Mouse (Mus musculus): ENCODE data around the gene Cog4. TPM values are rescaled to one million over a fixed set of nuclear protein-coding genes. Genes with fewer than 3 reads are reported as not detected.
"Not testable (repeated sequence)": the region's sequence is repeated elsewhere in the genome, so short reads cannot be mapped to it uniquely, and the experiment has no call there.

The Cog4 gene
- total and polyA plus RNA-seq, 2 experiments: 27.8 to 73.9 TPM

DNA sequence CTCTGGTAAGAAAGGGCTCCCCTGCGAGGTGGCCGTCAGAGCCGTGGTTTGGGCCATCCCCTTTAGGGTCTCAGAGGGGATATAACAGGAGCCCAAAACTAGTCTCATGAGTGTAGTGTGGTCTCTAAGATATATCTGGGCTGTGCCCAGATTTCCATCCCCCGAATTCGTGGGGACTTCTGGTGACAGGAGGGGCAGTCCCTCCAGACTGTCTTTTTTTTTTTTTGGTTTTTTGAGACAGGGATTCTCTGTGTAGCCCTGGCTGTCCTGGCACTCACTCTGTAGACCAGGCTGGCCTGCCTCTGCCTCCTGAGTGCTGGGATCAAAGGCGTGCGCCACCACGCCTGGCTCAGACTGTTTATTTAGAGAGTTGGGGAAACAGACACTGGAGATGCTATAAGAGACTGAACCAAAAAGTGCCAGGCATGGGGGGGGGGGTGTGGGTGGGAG, 79.3 kb downstream of the Cog4 start:
- H3K27me3 ChIP-seq (ENCODE audit: control insufficient read depth, insufficient read depth, low read length): no peaks in the 10 kb centered on the region
- no peaks in the 10 kb centered on the region for H3K4me1 ChIP-seq (ENCODE audit: control insufficient read depth, insufficient read depth, low read length)
- no peak for TF ChIP-seq CTCF (IDR thresholded peaks at IDR 0.05; ENCODE audit: low read depth, low read length)
- TF ChIP-seq POLR2A (IDR thresholded peaks at IDR 0.05; ENCODE audit: extremely low read depth, insufficient read depth, low read length): no peak
- DNase-seq (ENCODE audit: extremely low read depth, low read depth, low spot score): no peak
- no peaks in the 10 kb centered on the region for H3K36me3 ChIP-seq (ENCODE audit: control insufficient read depth, insufficient read depth, low read length)
- no peak overlapping the region for H3K27ac ChIP-seq (replicated peaks; ENCODE audit: insufficient read depth, low read depth, low read length)
- no peak overlapping the region for H3K4me3 ChIP-seq (ENCODE audit: insufficient read depth, low read depth, low read length)
- WGBS: 86% methylated on average over 8 of the region's 8 CpGs
- H3K9ac ChIP-seq (ENCODE audit: low read depth, low read length): no peak overlapping the region
- no peaks in the 10 kb centered on the region for H3K79me2 ChIP-seq (ENCODE audit: control insufficient read depth, insufficient read depth, low read length)

DNA sequence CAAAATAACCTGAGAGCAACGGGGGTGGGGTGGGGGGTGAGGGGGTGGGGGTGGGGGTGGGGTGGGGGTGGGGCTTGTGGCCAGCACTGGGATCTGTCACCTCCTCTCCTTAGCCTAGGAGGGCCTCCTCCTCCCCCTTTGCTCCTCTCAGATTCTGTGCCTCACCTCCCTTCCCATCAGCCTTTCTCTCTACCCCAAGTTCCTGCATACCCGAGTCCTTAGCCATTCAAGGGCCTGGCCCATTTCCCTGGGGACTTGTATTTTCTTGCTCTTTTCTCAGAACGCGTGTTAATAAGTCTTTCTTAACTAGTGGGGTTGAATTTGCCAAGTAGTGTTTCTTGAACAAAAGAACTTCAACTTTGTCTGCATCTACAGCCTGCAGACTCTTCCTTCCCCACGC, 80.3 kb downstream of the Cog4 start:
- no peaks in the 10 kb centered on the region for H3K4me1 ChIP-seq (ENCODE audit: control insufficient read depth, insufficient read depth, low read length)
- WGBS: 78% methylated on average over 5 of the region's 5 CpGs
- TF ChIP-seq CTCF (IDR thresholded peaks at IDR 0.05; ENCODE audit: low read depth, low read length): no peak
- TF ChIP-seq POLR2A (IDR thresholded peaks at IDR 0.05; ENCODE audit: extremely low read depth, insufficient read depth, low read length): no peak
- no peak overlapping the region for H3K27ac ChIP-seq (replicated peaks; ENCODE audit: insufficient read depth, low read depth, low read length)
- no peak overlapping the region for H3K4me3 ChIP-seq (ENCODE audit: insufficient read depth, low read depth, low read length)
- H3K9ac ChIP-seq (ENCODE audit: low read depth, low read length): no peak overlapping the region
- no peaks in the 10 kb centered on the region for H3K36me3 ChIP-seq (ENCODE audit: control insufficient read depth, insufficient read depth, low read length)
- no peaks in the 10 kb centered on the region for H3K27me3 ChIP-seq (ENCODE audit: control insufficient read depth, insufficient read depth, low read length)
- H3K79me2 ChIP-seq (ENCODE audit: control insufficient read depth, insufficient read depth, low read length): no peaks in the 10 kb centered on the region
- no peak for DNase-seq (ENCODE audit: extremely low read depth, low read depth, low spot score)

DNA sequence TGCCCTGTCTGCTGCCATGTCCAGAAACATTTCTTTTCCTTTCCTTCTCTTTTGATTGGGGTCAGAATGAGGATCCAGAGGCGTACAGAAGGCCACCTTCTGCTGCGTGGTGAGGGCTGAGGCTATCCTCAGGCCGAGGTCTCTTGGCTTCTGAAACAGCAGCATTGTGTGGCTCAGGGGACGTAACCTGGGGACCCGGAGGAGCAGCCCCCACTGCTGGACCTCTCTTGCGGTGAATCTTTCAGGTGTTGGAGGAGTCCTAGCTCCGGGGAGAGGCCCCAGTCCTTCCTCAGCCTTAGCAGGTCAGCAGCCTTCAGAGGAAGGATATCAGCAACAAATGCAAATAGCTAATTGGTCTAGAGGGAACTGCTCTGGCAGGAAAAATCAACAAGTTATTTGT, 82.0 kb downstream of the Cog4 start:
- no peak for DNase-seq (ENCODE audit: extremely low read depth, low read depth, low spot score)
- H3K27ac ChIP-seq (replicated peaks; ENCODE audit: insufficient read depth, low read depth, low read length): no peak overlapping the region
- no peaks in the 10 kb centered on the region for H3K36me3 ChIP-seq (ENCODE audit: control insufficient read depth, insufficient read depth, low read length)
- no peak overlapping the region for H3K4me3 ChIP-seq (ENCODE audit: insufficient read depth, low read depth, low read length)
- no peaks in the 10 kb centered on the region for H3K4me1 ChIP-seq (ENCODE audit: control insufficient read depth, insufficient read depth, low read length)
- whole genome bisulfite sequencing: 91% methylated on average over 7 of the region's 7 CpGs
- H3K9ac ChIP-seq (ENCODE audit: low read depth, low read length): no peak overlapping the region
- H3K27me3 ChIP-seq (ENCODE audit: control insufficient read depth, insufficient read depth, low read length): no peaks in the 10 kb centered on the region
- no peaks in the 10 kb centered on the region for H3K79me2 ChIP-seq (ENCODE audit: control insufficient read depth, insufficient read depth, low read length)
- TF ChIP-seq POLR2A (IDR thresholded peaks at IDR 0.05; ENCODE audit: extremely low read depth, insufficient read depth, low read length) (no peak), CTCF (IDR thresholded peaks at IDR 0.05; ENCODE audit: low read depth, low read length) (no peak)

DNA sequence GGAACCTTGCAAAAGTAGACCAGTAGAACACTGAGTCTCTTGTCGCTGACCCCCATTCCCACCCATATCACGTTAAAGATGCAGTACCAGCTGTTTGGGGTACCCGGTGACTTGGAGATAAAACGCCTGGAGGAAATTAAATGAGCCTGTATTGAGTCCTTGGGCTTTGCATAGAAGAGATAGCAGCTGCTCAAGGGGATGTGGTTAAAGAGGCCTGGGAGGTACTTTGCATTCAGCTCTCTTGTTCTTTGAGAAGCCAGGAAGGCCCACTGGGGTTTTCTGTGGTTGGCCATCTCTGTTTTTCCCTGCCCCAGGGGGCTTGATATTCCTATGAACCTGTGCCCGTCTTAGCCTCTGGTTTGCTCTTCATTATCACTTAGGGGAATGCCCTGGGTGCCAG, 82.7 kb downstream of the Cog4 start:
- TF ChIP-seq CTCF (IDR thresholded peaks at IDR 0.05; ENCODE audit: low read depth, low read length): no peak
- TF ChIP-seq POLR2A (IDR thresholded peaks at IDR 0.05; ENCODE audit: extremely low read depth, insufficient read depth, low read length): no peak
- Histone ChIP-seq H3K79me2 (ENCODE audit: control insufficient read depth, insufficient read depth, low read length) (no peaks in the 10 kb centered on the region), H3K4me3 (ENCODE audit: insufficient read depth, low read depth, low read length) (no peak overlapping the region), H3K27me3 (ENCODE audit: control insufficient read depth, insufficient read depth, low read length) (no peaks in the 10 kb centered on the region), H3K27ac (replicated peaks; ENCODE audit: insufficient read depth, low read depth, low read length) (no peak overlapping the region), H3K36me3 (ENCODE audit: control insufficient read depth, insufficient read depth, low read length) (no peaks in the 10 kb centered on the region), H3K9ac (ENCODE audit: low read depth, low read length) (no peak overlapping the region), H3K4me1 (ENCODE audit: control insufficient read depth, insufficient read depth, low read length) (no peaks in the 10 kb centered on the region)
- DNase-seq (ENCODE audit: extremely low read depth, low read depth, low spot score): no peak
- WGBS: 85% methylated on average over 5 of the region's 5 CpGs

GRCm38 (mm10) chr8:110929672-110930071, 83.3 kb downstream of the Cog4 start:
- DNase-seq (ENCODE audit: extremely low read depth, low read depth, low spot score); H3K9ac ChIP-seq (ENCODE audit: low read depth, low read length); H3K27me3 ChIP-seq (ENCODE audit: control insufficient read depth, insufficient read depth, low read length); H3K4me3 ChIP-seq (ENCODE audit: insufficient read depth, low read depth, low read length); H3K79me2 ChIP-seq (ENCODE audit: control insufficient read depth, insufficient read depth, low read length); H3K4me1 ChIP-seq (ENCODE audit: control insufficient read depth, insufficient read depth, low read length); H3K36me3 ChIP-seq (ENCODE audit: control insufficient read depth, insufficient read depth, low read length); H3K27ac ChIP-seq (replicated peaks; ENCODE audit: insufficient read depth, low read depth, low read length): not testable (repeated sequence)
- WGBS: 92% methylated on average over 8 of the region's 8 CpGs

DNA sequence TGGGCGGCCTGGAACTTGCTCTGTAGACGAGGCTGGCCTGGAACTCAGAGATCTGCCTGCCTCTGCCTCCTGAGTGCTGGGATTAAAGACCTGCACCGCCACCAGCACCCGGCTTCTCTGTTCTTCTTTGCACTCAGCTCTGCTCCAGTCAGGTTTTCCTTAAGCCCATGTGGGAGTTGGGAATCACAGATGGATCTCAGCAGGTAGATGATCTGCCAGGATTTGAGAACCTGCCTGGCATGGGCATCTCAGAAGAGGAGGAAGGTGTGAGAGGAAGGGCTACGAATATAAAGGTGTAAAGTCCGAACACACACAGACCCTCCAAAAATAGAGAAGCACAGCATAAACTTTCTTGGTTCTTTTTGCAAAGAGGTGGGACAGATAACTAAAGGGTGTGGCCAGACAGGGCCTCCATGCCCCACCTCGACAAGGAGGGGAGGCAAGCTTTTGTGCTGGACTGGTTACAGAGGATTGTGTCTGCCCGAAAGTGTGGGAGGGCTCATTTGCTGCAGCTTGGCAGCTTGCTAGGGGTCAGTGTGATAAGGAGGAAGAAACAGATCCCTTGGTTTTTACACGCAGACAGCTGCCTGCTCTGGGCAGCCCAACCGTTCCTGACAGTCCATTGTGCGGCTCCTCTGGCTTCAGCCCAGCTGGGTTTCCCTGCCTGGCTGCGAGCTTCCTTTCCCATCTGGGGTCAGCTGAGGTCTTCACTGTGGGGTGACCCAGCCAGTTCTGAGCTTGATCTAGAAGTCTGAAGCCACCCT, 85.0 kb downstream of the Cog4 start:
- no peaks in the 10 kb centered on the region for H3K79me2 ChIP-seq (ENCODE audit: control insufficient read depth, insufficient read depth, low read length)
- no peaks in the 10 kb centered on the region for H3K4me1 ChIP-seq (ENCODE audit: control insufficient read depth, insufficient read depth, low read length)
- H3K36me3 ChIP-seq (ENCODE audit: control insufficient read depth, insufficient read depth, low read length): no peaks in the 10 kb centered on the region
- H3K4me3 ChIP-seq (ENCODE audit: insufficient read depth, low read depth, low read length): no peak overlapping the region
- peak; percentile 10 for DNase-seq (ENCODE audit: extremely low read depth, low read depth, low spot score)
- H3K27ac ChIP-seq (replicated peaks; ENCODE audit: insufficient read depth, low read depth, low read length): no peak overlapping the region
- no peak overlapping the region for H3K9ac ChIP-seq (ENCODE audit: low read depth, low read length)
- TF ChIP-seq CTCF (IDR thresholded peaks at IDR 0.05; ENCODE audit: low read depth, low read length) (no peak), POLR2A (IDR thresholded peaks at IDR 0.05; ENCODE audit: extremely low read depth, insufficient read depth, low read length) (no peak)
- 68% methylated on average over 12 of the region's 12 CpGs for WGBS
- no peaks in the 10 kb centered on the region for H3K27me3 ChIP-seq (ENCODE audit: control insufficient read depth, insufficient read depth, low read length)

Other genes starting within 250 kb of the Cog4 start
- gene Vac14, start 228.0 kb upstream of the Cog4 start, total RNA-seq (2014; rRNA removed): 6.7 and 7.9 TPM in 2 replicates
- 22.9 and 25.0 TPM in 2 replicates for gene Vac14, start 228.0 kb upstream of the Cog4 start, polyA plus RNA-seq (2012; rRNA removed)
- gene Mtss1l, start 125.1 kb upstream of the Cog4 start, total RNA-seq (2014; rRNA removed): 0.55 and 0.94 TPM in 2 replicates
- gene Mtss1l, start 125.1 kb upstream of the Cog4 start, polyA plus RNA-seq (2012; rRNA removed): 2.5 and 3.7 TPM in 2 replicates
- 2.4 and 4.8 TPM in 2 replicates for gene Il34, start 40.7 kb upstream of the Cog4 start, total RNA-seq (2014; rRNA removed)
- gene Il34, start 40.7 kb upstream of the Cog4 start, polyA plus RNA-seq (2012; rRNA removed): 5.6 and 7.3 TPM in 2 replicates
- gene Sf3b3, start 187 bp downstream of the Cog4 start, total RNA-seq (2014; rRNA removed): 20.6 and 23.8 TPM in 2 replicates
- 10.8 and 12.1 TPM in 2 replicates for gene Sf3b3, start 187 bp downstream of the Cog4 start, polyA plus RNA-seq (2012; rRNA removed)
- 6.3 and 6.7 TPM in 2 replicates for gene Fuk, start 55.9 kb downstream of the Cog4 start, total RNA-seq (2014; rRNA removed)
- 11.2 and 11.4 TPM in 2 replicates for gene Fuk, start 55.9 kb downstream of the Cog4 start, polyA plus RNA-seq (2012; rRNA removed)
- 0.83 and 1.3 TPM in 2 replicates for gene St3gal2, start 73.3 kb downstream of the Cog4 start, total RNA-seq (2014; rRNA removed)
- 1.2 and 1.5 TPM in 2 replicates for gene St3gal2, start 73.3 kb downstream of the Cog4 start, polyA plus RNA-seq (2012; rRNA removed)
- 10.2 and 15.1 TPM in 2 replicates for gene Ddx19a, start 151.2 kb downstream of the Cog4 start, total RNA-seq (2014; rRNA removed)
- gene Ddx19a, start 151.2 kb downstream of the Cog4 start, polyA plus RNA-seq (2012; rRNA removed): 11.8 and 12.0 TPM in 2 replicates
- gene Ddx19b, start 185.2 kb downstream of the Cog4 start, total RNA-seq (2014; rRNA removed): 5.8 and 7.1 TPM in 2 replicates
- gene Ddx19b, start 185.2 kb downstream of the Cog4 start, polyA plus RNA-seq (2012; rRNA removed): 3.3 and 3.4 TPM in 2 replicates
- gene Aars, start 186.5 kb downstream of the Cog4 start, total RNA-seq (2014; rRNA removed): 60.1 and 60.5 TPM in 2 replicates
- gene Aars, start 186.5 kb downstream of the Cog4 start, polyA plus RNA-seq (2012; rRNA removed): 56.6 and 56.9 TPM in 2 replicates
- not detected in 2 replicates for gene Exosc6, start 209.7 kb downstream of the Cog4 start, total RNA-seq (2014; rRNA removed)
- gene Exosc6, start 209.7 kb downstream of the Cog4 start, polyA plus RNA-seq (2012; rRNA removed): not detected in 2 replicates
- gene Clec18a, start 245.8 kb downstream of the Cog4 start, total RNA-seq (2014; rRNA removed): not detected in 2 replicates
- gene Clec18a, start 245.8 kb downstream of the Cog4 start, polyA plus RNA-seq (2012; rRNA removed): not detected in 2 replicates
- gene Pdpr, start 248.0 kb downstream of the Cog4 start, total RNA-seq (2014; rRNA removed): 18.3 and 18.4 TPM in 2 replicates
- 7.7 and 9.6 TPM in 2 replicates for gene Pdpr, start 248.0 kb downstream of the Cog4 start, polyA plus RNA-seq (2012; rRNA removed)

Data from liver, adult 2 months (tissue).